Mouse (Mus musculus): ENCODE data around the gene Rad50. TPM values are rescaled to one million over a fixed set of nuclear protein-coding genes. Genes with fewer than 3 reads are reported as not detected.

Rad50 gene
- total RNA-seq, 2 experiments from 2014 or later = 8.3 to 12.0 TPM

DNA sequence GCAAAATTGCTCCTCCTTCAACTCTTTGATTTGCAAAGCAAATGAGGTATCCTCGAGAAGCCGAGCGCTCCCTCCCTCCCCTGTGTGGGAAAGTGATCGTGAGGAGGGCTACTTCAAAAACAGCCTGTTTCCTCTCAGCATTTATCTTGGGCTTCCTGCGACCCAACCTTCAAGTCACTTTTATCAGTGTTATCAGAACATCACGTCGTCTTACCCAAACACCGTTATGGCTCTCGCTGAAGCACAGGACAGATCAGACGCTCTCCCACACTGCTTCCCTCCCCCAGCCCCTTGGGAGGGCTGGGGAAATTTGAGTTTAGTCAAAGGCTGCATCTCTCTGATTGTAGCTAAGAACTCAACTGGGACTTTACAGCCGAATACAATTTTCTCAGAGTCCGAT lies 101.5 kb downstream of the Rad50 start:
- no peak for DNase-seq (ENCODE audit: low spot score in 2 of 2)

DNA sequence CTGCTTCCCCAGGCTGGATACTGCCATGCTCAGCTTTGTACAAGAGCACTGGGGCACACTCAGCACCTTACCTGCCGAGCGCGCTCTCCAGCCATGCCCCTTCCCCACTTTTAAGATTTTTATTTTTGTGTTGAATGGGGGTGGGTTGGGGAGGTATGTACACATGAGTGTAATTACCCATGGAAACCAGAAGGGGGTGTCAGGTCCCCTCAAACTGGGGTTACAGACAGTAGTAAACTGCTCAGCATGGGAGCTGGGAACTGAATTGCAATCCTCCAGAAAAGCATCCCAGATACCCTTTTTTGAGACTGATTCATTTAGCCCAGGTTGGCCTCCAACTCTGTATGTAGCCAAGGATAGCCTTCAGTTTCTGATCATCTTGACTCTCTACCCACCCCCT lies 102.1 kb downstream of the Rad50 start:
- DNase-seq (ENCODE audit: low spot score in 2 of 2) = no peak

Other genes with a start within 250 kb of the Rad50 start
- not detected for gene Gm9837, start 236.8 kb downstream of the Rad50 start, total RNA-seq (2021)
- not detected for gene Gm9945, start 227.2 kb downstream of the Rad50 start, total RNA-seq (2021)
- under 1 TPM; 0.19 to 0.30 TPM for gene Sowaha, start 227.0 kb downstream of the Rad50 start, total RNA-seq (2021)
- 10 to 100 TPM; 28.9 to 32.1 TPM for gene Sept8, start 188.1 kb downstream of the Rad50 start, total RNA-seq (2021)
- gene Kif3a, start 139.9 kb downstream of the Rad50 start, total RNA-seq (2021) = 10 to 100 TPM; 23.2 to 25.9 TPM
- gene Il4, start 88.7 kb downstream of the Rad50 start, total RNA-seq (2021) = not detected
- not detected for gene Il13, start 72.6 kb downstream of the Rad50 start, total RNA-seq (2021)
- gene Il5, start 13.5 kb upstream of the Rad50 start, total RNA-seq (2021) = not detected
- 10 to 100 TPM; 21.2 to 44.2 TPM for gene Irf1, start 62.7 kb upstream of the Rad50 start, total RNA-seq (2021)
- under 1 TPM in 1 of 2 experiments, not detected in 1; 0.80 TPM for gene Gm17334, start 65.9 kb upstream of the Rad50 start, total RNA-seq (2021)
- gene Gm12216, start 151.9 kb upstream of the Rad50 start, total RNA-seq (2021) = 1 to 10 TPM; 5.2 to 6.1 TPM
- 10 to 100 TPM; 38.9 to 63.4 TPM for gene Slc22a5, start 184.3 kb upstream of the Rad50 start, total RNA-seq (2021)

Data from adrenal gland, adult 18-20 months (tissue).